Mouse (Mus musculus) layer of hippocampus, adult 2 months (tissue): Measurements from ENCODE around the gene Apoc2. TPM values are rescaled to one million over a fixed set of nuclear protein-coding genes. Genes with fewer than 3 reads are reported as not detected.

Experiments used
- DNase-seq, 2 experiments: peaks; one replicate each; pipeline ENCODE4 v3.0.0; 2022; ENCODE audit warnings: low spot score in 2 of 2
- H3K27ac ChIP-seq: fragments of 200-600 bp; 2 replicates; pipeline ENCODE4 v1.8.1; 2022
- H3K4me3 ChIP-seq: fragments of 200-600 bp; 2 replicates; pipeline ENCODE4 v1.8.1; 2022; ENCODE audit warnings: mild to moderate bottlenecking
- CTCF ChIP-seq: fragments of 200-600 bp; conservative IDR thresholded peaks from 2 replicates; pipeline ENCODE4 v1.8.1; 2022; ENCODE audit warnings: antibody characterized with exemption, mild to moderate bottlenecking, moderate library complexity
- total RNA-seq, 2 experiments: library from RNA; stranded (reverse); gene quantifications; 2 replicates each; pipeline ENCODE4 v1.2.3; 2021

Apoc2 gene
- total RNA-seq, 2 experiments from 2014 or later: not detected

DNA sequence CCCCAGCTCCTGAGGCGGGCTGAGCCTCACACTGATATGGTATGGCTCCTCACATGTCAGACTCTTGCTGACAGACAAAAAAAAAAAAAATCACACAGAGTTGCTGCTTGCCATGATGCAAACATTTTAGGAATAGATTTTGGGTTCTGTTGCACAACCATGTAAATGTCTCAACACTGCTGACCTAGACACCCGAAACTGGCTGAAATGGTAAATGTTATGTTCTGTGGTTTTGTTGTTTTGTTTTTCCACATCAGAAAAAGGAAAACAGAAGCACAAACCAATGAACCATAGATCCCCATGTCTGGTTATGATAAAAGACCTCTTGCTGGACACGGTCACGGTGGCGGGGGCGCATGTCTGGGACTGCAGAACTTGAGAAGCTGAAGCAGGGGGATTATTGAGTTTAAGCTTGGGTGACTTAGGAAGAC lies 6.0 kb upstream of the Apoc2 start:
- DNase-seq: no peak
- Histone ChIP-seq H3K4me3 (no peak overlapping the region), H3K27ac (no peak overlapping the region)
- TF ChIP-seq CTCF: no peak

DNA sequence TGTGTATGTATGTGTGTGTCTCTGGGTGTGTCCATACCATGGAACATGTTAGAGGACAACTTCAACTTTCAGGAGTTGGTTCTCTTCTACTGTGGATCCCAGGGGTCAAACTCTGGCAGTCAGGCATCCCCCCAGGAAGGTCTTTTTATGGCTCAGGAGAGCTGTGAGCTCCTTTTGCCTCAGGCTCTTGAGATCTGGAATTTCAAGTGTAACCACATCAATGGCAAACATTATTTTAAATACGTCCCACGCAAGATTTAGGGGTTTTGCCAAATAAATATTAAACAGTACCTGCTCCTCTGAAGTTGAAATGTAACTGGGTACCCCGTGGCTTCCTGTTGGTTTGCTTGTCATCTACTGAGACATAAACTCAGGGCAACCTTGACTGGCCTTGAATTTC lies 5.2 kb upstream of the Apoc2 start:
- H3K27ac ChIP-seq: no peak overlapping the region
- TF ChIP-seq CTCF: no peak
- DNase-seq: no peak
- no peak overlapping the region for H3K4me3 ChIP-seq

DNA sequence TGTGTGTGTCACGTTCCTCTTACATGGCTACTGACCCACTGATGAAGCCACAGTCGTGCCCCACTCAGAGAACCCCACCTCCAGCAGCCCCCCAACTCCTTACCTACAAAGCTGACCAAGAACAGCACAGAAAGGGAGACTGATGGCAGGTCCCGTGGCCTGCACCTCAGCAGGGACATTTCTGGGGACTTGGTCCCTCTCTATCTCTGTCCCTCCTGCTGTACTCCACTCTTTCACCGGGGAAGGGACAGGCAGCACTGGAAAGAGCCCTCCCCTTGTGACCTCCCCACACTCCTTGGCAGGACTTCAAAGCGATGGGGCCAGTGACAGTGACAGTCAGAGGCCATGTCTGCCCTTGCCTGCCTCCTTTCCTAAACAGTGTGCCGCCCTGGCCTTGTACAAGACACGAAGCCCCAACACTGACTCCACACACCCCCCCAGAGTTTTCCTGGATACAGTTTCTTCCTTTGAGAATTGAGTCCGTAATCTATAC lies 3.5 kb upstream of the Apoc2 start, which contains the start of the genes Gm44805 and Apoc4:
TSS of gene Gm44805 (minus strand) at position 222 of the 493 bp plus-strand sequence.
TSS of gene Apoc4 (minus strand) at position 278 of the 493 bp plus-strand sequence.
- no peak for DNase-seq
- Histone ChIP-seq H3K4me3 (no peak within 1 kb of the TSS), H3K27ac (no peak within 1 kb of the TSS)
- no peak for TF ChIP-seq CTCF

DNA sequence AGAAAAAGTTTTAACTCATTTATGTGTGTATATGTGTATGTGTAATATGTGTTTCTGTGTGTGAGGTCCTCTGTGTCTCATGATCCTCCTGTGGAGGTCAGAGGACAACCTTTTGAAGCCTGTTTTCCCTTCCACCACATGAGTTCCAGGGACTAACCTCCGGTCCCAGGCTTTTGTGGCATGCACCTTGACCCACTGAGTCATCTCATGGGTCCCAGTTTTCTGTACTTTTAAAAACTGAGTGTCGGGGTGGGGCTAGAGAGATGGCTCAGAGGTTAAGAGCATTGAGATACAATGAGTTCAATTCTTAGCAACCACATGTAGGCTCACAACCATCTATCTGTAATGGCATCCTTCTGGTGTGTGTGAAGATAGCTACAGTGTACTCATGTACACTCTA lies 3.0 kb upstream of the Apoc2 start:
- no peak for TF ChIP-seq CTCF
- no peak for DNase-seq
- Histone ChIP-seq H3K4me3 (no peak overlapping the region), H3K27ac (no peak overlapping the region)

DNA sequence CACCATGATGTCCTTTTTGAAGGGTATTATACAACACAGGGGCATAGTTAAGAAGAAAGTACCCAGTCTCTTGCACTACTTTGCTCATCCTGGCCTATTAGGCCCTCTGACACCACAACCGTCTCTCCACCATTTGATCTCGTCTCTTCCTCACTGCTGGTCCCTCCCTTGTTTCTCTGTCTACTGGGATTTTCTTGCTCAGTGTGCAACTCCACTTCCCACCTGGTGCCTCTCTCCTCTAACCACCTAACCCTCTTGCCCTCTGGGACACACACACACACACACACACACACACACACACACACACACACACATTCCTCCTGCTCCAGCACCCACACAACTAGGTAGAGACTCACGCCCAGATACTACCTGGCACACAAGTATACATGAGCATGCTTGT lies 1.2 kb upstream of the Apoc2 start:
- Histone ChIP-seq H3K4me3 (no peak overlapping the region), H3K27ac (no peak overlapping the region)
- no peak for TF ChIP-seq CTCF
- no peak for DNase-seq

- TF ChIP-seq CTCF: no peak
- DNase-seq: no peak
- Histone ChIP-seq H3K4me3 (no peak overlapping the region), H3K27ac (no peak overlapping the region)
These were observed 1.1 kb downstream of the Apoc2 start for GRCm38 (mm10) chr7:19676662-19677061.

DNA sequence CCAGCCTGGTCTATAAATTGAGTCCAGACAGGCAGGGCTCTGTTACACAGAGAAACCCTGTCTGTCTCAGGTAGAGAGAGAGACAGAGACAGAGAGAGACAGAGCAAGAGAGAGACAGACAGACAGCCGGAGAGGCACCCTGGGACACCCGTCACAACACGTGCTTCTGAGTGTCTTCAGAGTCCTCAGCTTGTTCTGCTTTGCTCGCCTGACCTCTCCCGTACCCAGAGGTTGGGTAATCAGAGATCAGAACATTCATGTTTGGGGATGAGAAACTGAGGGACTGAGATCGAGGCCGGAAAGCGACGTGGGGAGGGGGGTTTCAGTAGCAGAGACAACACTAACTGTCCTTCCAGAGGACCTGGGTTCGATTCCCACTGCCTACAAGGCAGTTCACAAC lies 1.9 kb downstream of the Apoc2 start:
- no peak for TF ChIP-seq CTCF
- H3K4me3 ChIP-seq: no peak overlapping the region
- no peak for DNase-seq
- no peak overlapping the region for H3K27ac ChIP-seq

GRCm38 (mm10) chr7:19673083-19673699 lies 4.5 kb downstream of the Apoc2 start:
- TF ChIP-seq CTCF: no peak
- Histone ChIP-seq H3K27ac (no peak overlapping the region), H3K4me3 (no peak overlapping the region)
- no peak for DNase-seq

GRCm38 (mm10) chr7:19671511-19671910 lies 6.2 kb downstream of the Apoc2 start:
- Histone ChIP-seq H3K4me3 (no peak overlapping the region), H3K27ac (no peak overlapping the region)
- no peak for TF ChIP-seq CTCF
- no peak for DNase-seq

- TF ChIP-seq CTCF: peak; percentile 84
- peak; percentile 94 to 96 for DNase-seq
- no peak overlapping the region for H3K4me3 ChIP-seq
- peak overlapping the region; percentile 80 for H3K27ac ChIP-seq
These were observed 8.6 kb downstream of the Apoc2 start for GRCm38 (mm10) chr7:19668947-19669721.

DNA sequence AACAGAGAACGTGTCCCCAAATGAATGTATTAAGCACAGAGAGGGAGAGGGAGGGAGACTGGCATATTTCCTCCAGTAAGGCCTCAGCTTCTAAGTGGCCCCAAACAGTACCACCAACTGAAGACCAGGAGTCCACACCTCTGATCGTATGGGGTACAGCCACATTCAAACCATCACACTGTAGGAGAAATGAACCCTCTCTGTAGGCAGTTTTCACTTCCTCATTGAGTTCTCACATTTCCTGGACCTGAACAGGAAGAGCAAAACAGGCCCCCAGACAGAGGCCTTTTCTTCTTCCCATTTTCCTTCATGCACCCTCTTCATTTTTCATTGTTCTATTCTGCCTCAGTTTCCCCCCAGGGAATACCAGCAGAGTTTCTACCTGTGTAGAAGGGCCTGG lies 10.3 kb downstream of the Apoc2 start:
- H3K4me3 ChIP-seq: no peak overlapping the region
- 0 out of 2 replicates have a peak overlapping the region, but pooled peaks have one; percentile 5 for H3K27ac ChIP-seq
- no peak for DNase-seq
- no peak for TF ChIP-seq CTCF

GRCm38 (mm10) chr7:19666750-19667149 lies 11.0 kb downstream of the Apoc2 start:
- peak; percentile 52 for TF ChIP-seq CTCF
- H3K27ac ChIP-seq: 0 out of 2 replicates have a peak overlapping the region, but pooled peaks have one; percentile 5
- no peak for DNase-seq
- no peak overlapping the region for H3K4me3 ChIP-seq
